Mouse (Mus musculus): ENCODE measurements around the gene Garem2.
A peak's percentile ranks its signal among the peaks of the same experiment; 100 is the strongest.

The Garem2 gene

GRCm38 (mm10) chr5:30112533-30113068 is 7.6 kb downstream of the Garem2 start:
- no peak for DNase-seq

- peak in 1 of 2 experiments; percentile 33 for DNase-seq
Observed at GRCm38 (mm10) chr5:30113881-30114760, 9.2 kb downstream of the Garem2 start.

GRCm38 (mm10) chr5:30114761-30115140 is 9.8 kb downstream of the Garem2 start:
- no peak for DNase-seq

- no peak for DNase-seq
Observed at GRCm38 (mm10) chr5:30115718-30116117, 10.8 kb downstream of the Garem2 start.

- DNase-seq: no peak
Observed at GRCm38 (mm10) chr5:30118018-30118417, 13.1 kb downstream of the Garem2 start.

- no peak for DNase-seq
Observed at GRCm38 (mm10) chr5:30119163-30119562, 14.2 kb downstream of the Garem2 start.

- no peak for DNase-seq
Observed at GRCm38 (mm10) chr5:30120106-30120505, 15.1 kb downstream of the Garem2 start.

GRCm38 (mm10) chr5:30122481-30122880 is 17.5 kb downstream of the Garem2 start:
- no peak for DNase-seq

- peak in 1 of 2 experiments; percentile 29 for DNase-seq
Observed at GRCm38 (mm10) chr5:30125587-30125986, 20.6 kb downstream of the Garem2 start.

GRCm38 (mm10) chr5:30126756-30127155 is 21.8 kb downstream of the Garem2 start:
- DNase-seq: no peak

GRCm38 (mm10) chr5:30127921-30128597 is 23.1 kb downstream of the Garem2 start:
- DNase-seq: no peak

- DNase-seq: no peak
Observed at GRCm38 (mm10) chr5:30128680-30129079, 23.7 kb downstream of the Garem2 start.

- DNase-seq: no peak
Observed at GRCm38 (mm10) chr5:30131246-30131645, 26.3 kb downstream of the Garem2 start.

GRCm38 (mm10) chr5:30132173-30132572 is 27.2 kb downstream of the Garem2 start:
- DNase-seq: no peak

GRCm38 (mm10) chr5:30135711-30136231 is 30.8 kb downstream of the Garem2 start:
- no peak for DNase-seq

- DNase-seq: no peak
Observed at GRCm38 (mm10) chr5:30137271-30137670, 32.3 kb downstream of the Garem2 start.

- no peak for DNase-seq
Observed at GRCm38 (mm10) chr5:30138193-30138592, 33.2 kb downstream of the Garem2 start.

GRCm38 (mm10) chr5:30146526-30146925 is 41.6 kb downstream of the Garem2 start:
- DNase-seq: no peak

GRCm38 (mm10) chr5:30148133-30148920 is 43.4 kb downstream of the Garem2 start:
- no peak for DNase-seq

- DNase-seq: peak in 1 of 2 experiments; percentile 26
Observed at GRCm38 (mm10) chr5:30152007-30152406, 47.0 kb downstream of the Garem2 start.

GRCm38 (mm10) chr5:30152413-30152812 is 47.5 kb downstream of the Garem2 start:
- no peak for DNase-seq

GRCm38 (mm10) chr5:30153222-30153621 is 48.3 kb downstream of the Garem2 start:
- no peak for DNase-seq

- DNase-seq: no peak
Observed at GRCm38 (mm10) chr5:30154013-30154412, 49.1 kb downstream of the Garem2 start.

All from lung, adult 18-20 months (tissue).